Mouse (Mus musculus) midbrain, embryonic 14.5 days (tissue): ENCODE measurements around the gene Bbof1. TPM values are rescaled to one million over a fixed set of nuclear protein-coding genes. Genes with fewer than 3 reads are reported as not detected.

Source experiments
- ATAC-seq: fragments of 200-750 bp; cut with Nextera tagmentation; 2 replicates; pipeline ENCODE4 v1.8.0; 2017; ENCODE audit warnings: moderate number of reproducible peaks, moderate library complexity; ENCODE audit not compliant: low FRiP score, low TSS enrichment
- DNase-seq: peaks from one replicate; pipeline ENCODE4 v3.0.0-alpha.2; 2015
- H3K27ac ChIP-seq: fragments of 300-500 bp; sonication (generic); replicated peaks from 2 replicates; pipeline ENCODE4 v1.5.1; 2014; ENCODE audit warnings: mild to moderate bottlenecking, low read depth, low read length, moderate library complexity
- H3K27me3 ChIP-seq: fragments of 300-500 bp; sonication (generic); 2 replicates; pipeline ENCODE4 v1.6.1; 2014; ENCODE audit warnings: low read length, control low read depth, mixed read lengths; ENCODE audit not compliant: control insufficient read depth, insufficient read depth
- H3K36me3 ChIP-seq: fragments of 300-500 bp; sonication (generic); 2 replicates; pipeline ENCODE4 v1.6.1; 2014; ENCODE audit warnings: low read length, control low read depth; ENCODE audit not compliant: control insufficient read depth, insufficient read depth
- H3K4me1 ChIP-seq: fragments of 300-500 bp; sonication (generic); 2 replicates; pipeline ENCODE4 v1.6.1; 2014; ENCODE audit warnings: mild to moderate bottlenecking, antibody characterized with exemption, low read length, control low read depth; ENCODE audit not compliant: control insufficient read depth, insufficient read depth
- H3K4me2 ChIP-seq: fragments of 300-500 bp; sonication (generic); 2 replicates; pipeline ENCODE4 v1.6.1; 2014; ENCODE audit warnings: mild to moderate bottlenecking, low read length, moderate library complexity
- H3K4me3 ChIP-seq: fragments of 300-500 bp; sonication (generic); replicated peaks from 2 replicates; pipeline ENCODE4 v1.5.1; 2014; ENCODE audit warnings: low read depth, low read length
- H3K9ac ChIP-seq: fragments of 300-500 bp; sonication (generic); replicated peaks from 2 replicates; pipeline ENCODE4 v1.6.1; 2014; ENCODE audit warnings: mild to moderate bottlenecking, low read length, moderate library complexity
- H3K9me3 ChIP-seq: fragments of 300-500 bp; sonication (generic); 2 replicates; pipeline ENCODE4 v1.6.1; 2016; ENCODE audit warnings: low read length, control low read depth, mixed read lengths; ENCODE audit not compliant: control insufficient read depth
- WGBS: fragments of 180-500 bp; shearing (Covaris S2); extraction: QIAGEN DNeasy Blood & Tissue Kit; methylation state at CpG from one replicate; pipeline ENCODE4 v1.1.7; 2014; 5-methylcytosine and 5-hydroxymethylcytosine counted together
- polyA plus RNA-seq: library from polyadenylated mRNA; unstranded; fragments of >200 nt; fragmentation: Nextera tagmentation; extraction: Ambion mirVana; gene quantifications from 2 replicates; pipeline ENCODE4 v1.2.1, GENCODE M21; 2014

Gene Bbof1
- 2.8 and 3.4 TPM in 2 replicates for polyA plus RNA-seq

DNA sequence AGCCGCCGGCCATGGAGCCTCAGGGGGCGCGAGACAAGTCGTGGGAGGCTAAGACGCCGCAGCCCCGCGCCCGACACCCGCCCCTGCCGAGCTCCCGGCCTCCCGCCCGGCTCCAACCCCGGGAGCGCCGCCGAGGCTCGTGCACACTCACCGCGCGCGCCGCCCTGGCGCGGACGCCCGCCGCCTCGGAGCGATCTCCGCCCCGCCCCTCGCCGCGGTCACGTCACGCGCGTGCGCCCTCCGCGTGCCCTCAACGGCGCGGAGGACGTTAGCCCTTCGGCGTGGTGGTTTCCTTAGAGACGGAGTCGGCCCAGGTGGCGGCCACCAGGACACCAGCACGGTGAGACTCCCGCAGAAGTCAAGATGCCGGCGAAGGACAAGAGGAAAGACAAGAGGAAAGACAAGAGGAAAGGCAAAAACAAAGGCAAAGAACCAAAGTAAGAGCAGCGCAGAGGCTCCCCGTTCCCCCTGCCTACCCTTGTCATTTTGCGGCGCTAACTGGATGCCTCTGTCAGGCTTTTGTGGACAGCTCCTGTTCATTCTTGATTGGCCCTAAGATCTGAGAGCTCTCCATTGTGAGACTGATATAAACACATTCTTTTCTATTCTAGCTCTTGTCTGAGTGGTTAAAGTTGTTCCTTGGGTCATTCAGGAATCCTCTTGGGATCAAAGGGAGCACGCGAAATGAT is at the start of gene Bbof1, which contains the start of gene Entpd5:
Gene Bbof1 (plus strand): TSS at position 253 of the 689 bp plus-strand sequence.
Gene Entpd5 (minus strand): TSS at position 211 of the 689 bp plus-strand sequence.
- ATAC-seq, result peak; percentile 93
- Histone ChIP-seq H3K4me1 (peaks cover 6% of the 10 kb centered on the region), H3K4me3 (peak within 1 kb of the TSS; percentile 71), H3K36me3 (no peaks in the 10 kb centered on the region), H3K27me3 (no peaks in the 10 kb centered on the region), H3K27ac (peak within 1 kb of the TSS; percentile 91), H3K9me3 (no peaks in the 10 kb centered on the region), H3K4me2 (peak within 1 kb of the TSS; percentile 92), H3K9ac (peak within 1 kb of the TSS; percentile 80)
- DNase-seq, result peak; percentile 97
- under 1% methylated on average over 60 of the region's 63 CpGs for WGBS

DNA sequence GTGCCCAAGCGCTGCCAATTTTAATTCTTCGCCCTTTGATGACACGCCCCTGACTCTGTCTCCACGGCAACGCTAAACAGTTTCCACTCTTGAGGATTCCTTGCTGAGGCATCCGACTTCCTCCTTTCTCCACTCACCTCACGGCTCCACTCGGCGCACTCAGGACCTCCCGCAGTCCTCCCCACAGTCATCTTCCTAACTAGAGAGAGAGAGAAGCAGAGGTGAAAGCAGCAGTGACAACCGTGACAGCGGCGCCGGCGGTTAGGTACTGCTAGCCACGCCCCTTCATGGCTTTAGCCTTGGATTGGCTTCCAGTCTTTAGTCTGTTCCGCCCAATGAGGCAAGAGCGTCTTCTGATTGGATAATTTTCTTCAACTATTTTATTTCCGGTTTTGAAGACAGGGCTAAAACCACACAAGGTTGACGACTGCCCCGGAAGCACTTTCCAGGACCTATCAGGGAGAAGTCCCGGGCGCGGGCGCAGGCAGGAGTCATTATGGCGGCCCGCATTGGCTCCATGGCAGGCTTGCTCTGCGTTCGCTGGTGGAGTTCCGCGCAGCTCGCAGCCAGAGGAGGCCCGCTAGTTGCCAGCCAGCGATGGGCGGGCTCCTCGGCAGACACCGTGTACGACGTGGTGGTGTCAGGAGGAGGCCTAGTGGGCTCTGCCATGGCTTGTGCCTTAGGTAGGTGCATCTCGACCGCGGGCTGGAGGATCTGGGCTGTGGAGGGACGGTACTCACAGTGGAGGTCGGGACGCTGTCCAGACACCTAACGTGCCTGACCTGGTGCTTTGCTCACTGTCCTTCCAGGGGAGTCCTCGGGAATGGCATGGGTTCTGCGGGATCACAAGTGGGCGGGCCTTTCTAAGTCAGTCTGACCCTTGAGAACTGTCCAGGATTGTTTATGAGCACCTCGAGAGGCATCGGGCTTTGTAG is 47.0 kb upstream of the Bbof1 start, which contains the start of the genes Coq6 and Fam161b:
Gene Coq6 (plus strand): TSS at position 103 of the 935 bp plus-strand sequence.
Gene Fam161b (minus strand): TSS at position 279 of the 935 bp plus-strand sequence.
- ATAC-seq, result peak; percentile 98

DNA sequence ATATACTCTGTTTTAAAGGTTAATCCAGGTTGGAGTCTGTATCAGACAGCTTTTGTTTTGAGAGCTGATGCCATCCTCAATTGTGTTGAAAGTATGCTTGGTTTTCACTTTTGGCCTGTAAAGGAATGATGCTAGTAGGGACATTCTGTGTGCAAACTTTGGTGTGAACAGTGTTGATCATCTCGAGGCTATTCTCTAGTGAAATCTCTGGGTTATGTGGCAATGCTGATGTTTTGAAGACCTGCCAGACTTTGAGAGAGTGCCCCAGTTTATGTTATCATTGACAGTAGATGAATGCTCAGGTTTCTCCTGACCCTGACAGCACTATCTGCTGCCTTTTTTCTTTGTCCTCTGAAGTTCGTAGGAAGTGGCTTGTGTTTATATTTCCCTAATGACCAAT is 46.0 kb upstream of the Bbof1 start:
- peak overlapping the region; percentile 99 for H3K4me3 ChIP-seq
- no peak overlapping the region for H3K27ac ChIP-seq
- peaks cover 12% of the 10 kb centered on the region for H3K36me3 ChIP-seq
- no peak overlapping the region for H3K9ac ChIP-seq
- 78% methylated on average over 2 of the region's 2 CpGs for WGBS
- no peaks in the 10 kb centered on the region for H3K9me3 ChIP-seq
- peak overlapping the region; percentile 89 for H3K4me2 ChIP-seq
- peaks cover 15% of the 10 kb centered on the region for H3K4me1 ChIP-seq
- H3K27me3 ChIP-seq, result no peaks in the 10 kb centered on the region
- no peak for ATAC-seq
- no peak for DNase-seq

More for the DNA sequence above, 47.0 kb upstream of the Bbof1 start, which contains the start of the genes Coq6 and Fam161b:
- H3K27me3 ChIP-seq, result no peaks in the 10 kb centered on the region
- peak within 1 kb of the TSS; percentile 73 for H3K9ac ChIP-seq
- H3K4me3 ChIP-seq, result peak within 1 kb of the TSS; percentile 99
- peaks cover 15% of the 10 kb centered on the region for H3K4me1 ChIP-seq
- peak within 1 kb of the TSS; percentile 63 for H3K27ac ChIP-seq
- H3K36me3 ChIP-seq, result peaks cover 10% of the 10 kb centered on the region
- H3K4me2 ChIP-seq, result peak within 1 kb of the TSS; percentile 89
- DNase-seq, result peak; percentile 99
- H3K9me3 ChIP-seq, result no peaks in the 10 kb centered on the region
- WGBS, result under 1% methylated on average over 51 of the region's 51 CpGs

DNA sequence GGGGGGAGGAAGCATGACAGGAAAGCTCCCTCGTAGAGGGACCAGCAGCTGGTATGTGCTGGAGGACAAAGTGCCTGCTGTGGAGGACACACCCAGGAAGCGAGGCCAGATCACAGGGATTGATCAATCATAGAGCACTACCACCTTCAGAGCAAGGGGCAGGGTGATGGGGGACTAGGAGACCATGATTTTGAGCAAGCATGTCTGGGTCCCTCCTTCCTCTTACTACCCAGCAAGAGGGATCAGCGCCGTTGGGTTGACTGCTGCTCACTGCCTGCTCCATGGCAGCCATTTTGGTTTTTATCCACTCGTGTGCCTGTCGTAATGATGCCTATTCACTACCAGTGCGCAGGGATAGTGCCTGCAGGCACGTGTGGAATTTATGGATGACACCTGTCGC is 44.6 kb upstream of the Bbof1 start:
- WGBS, result 91% methylated on average over 9 of the region's 9 CpGs
- ATAC-seq, result no peak

DNA sequence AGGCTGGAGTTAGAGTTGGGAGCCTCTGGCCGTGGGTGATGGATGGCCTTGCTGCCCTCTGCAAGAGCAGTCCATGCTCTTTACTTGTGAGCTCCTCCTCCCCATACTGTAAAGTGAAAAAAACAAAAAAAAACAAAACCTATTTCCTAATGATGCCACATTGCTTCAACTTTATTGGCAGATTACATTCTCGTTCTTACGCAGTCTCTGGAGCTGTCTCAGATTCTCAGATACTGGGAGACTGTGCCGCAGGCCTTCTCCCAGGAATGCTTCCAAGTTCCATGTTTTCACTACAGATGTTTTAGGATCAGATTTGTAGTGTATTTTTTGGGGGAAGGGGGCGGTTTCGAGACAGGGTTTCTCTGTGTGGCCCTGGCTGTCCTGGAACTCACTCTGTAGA is 43.7 kb upstream of the Bbof1 start:
- no peaks in the 10 kb centered on the region for H3K9me3 ChIP-seq
- peaks cover 31% of the 10 kb centered on the region for H3K36me3 ChIP-seq
- H3K9ac ChIP-seq, result no peak overlapping the region
- peaks cover 15% of the 10 kb centered on the region for H3K4me1 ChIP-seq
- ATAC-seq (no peak), DNase-seq (no peak)
- WGBS, result 97% methylated on average over 6 of the region's 6 CpGs
- no peak overlapping the region for H3K4me2 ChIP-seq
- H3K4me3 ChIP-seq, result no peak overlapping the region
- H3K27me3 ChIP-seq, result no peaks in the 10 kb centered on the region
- H3K27ac ChIP-seq, result no peak overlapping the region

More for the DNA sequence above, 44.6 kb upstream of the Bbof1 start:
- H3K27ac ChIP-seq, result no peak overlapping the region
- peaks cover 26% of the 10 kb centered on the region for H3K36me3 ChIP-seq
- H3K4me1 ChIP-seq, result peaks cover 15% of the 10 kb centered on the region
- H3K9ac ChIP-seq, result no peak overlapping the region
- no peaks in the 10 kb centered on the region for H3K9me3 ChIP-seq
- no peak overlapping the region for H3K4me2 ChIP-seq
- no peak for DNase-seq
- H3K4me3 ChIP-seq, result no peak overlapping the region
- no peaks in the 10 kb centered on the region for H3K27me3 ChIP-seq

DNA sequence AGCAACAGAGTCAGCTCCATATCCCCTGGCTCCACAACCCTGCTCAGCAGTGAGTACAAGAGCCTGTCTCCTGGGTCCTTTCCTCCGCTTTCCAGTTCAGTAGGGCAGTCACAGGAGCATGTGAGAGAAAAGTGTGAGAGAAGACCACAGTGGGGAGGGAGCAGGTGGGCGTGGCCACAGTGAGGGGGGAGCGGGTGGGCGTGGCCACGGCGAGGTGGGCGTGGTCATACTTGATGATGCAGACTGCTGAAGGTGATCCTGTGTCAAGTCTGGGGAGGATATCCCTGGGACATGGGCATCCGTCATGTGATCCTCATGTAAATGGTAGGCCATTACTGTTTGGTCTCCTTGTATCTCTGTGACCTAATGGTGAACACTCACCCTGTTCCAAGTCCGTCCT is 41.9 kb upstream of the Bbof1 start:
- Histone ChIP-seq H3K27me3 (no peaks in the 10 kb centered on the region), H3K9me3 (no peaks in the 10 kb centered on the region), H3K36me3 (peaks cover 49% of the 10 kb centered on the region), H3K27ac (no peak overlapping the region), H3K9ac (no peak overlapping the region), H3K4me3 (no peak overlapping the region), H3K4me1 (peaks cover 9% of the 10 kb centered on the region), H3K4me2 (no peak overlapping the region)
- DNase-seq, result no peak
- WGBS, result 67% methylated on average over 9 of the region's 9 CpGs
- ATAC-seq, result no peak

DNA sequence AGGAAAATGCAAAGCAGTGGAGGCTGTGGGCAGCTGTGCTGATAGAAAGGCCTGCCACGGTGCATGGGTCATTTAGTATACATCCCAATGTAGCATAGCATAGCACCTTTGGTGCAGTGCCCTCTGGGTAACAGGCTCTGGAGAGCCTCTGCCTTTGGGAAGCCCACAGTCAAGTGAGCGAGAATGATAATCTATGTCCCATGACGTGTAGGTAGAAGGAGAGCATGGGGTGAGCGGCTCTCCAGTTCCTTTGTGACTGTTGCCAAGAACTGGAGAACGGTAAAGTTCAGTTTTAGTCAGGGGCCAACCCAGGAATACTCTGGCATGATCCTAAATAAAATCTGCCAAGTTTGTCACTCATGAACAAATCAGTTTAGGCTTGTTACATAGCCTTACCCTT is 37.2 kb upstream of the Bbof1 start:
- H3K36me3 ChIP-seq, result peaks cover 75% of the 10 kb centered on the region
- ATAC-seq, result no peak
- no peaks in the 10 kb centered on the region for H3K27me3 ChIP-seq
- H3K27ac ChIP-seq, result no peak overlapping the region
- no peaks in the 10 kb centered on the region for H3K4me1 ChIP-seq
- no peak for DNase-seq
- 93% methylated on average over 5 of the region's 5 CpGs for WGBS
- H3K9ac ChIP-seq, result no peak overlapping the region
- no peak overlapping the region for H3K4me3 ChIP-seq
- no peak overlapping the region for H3K4me2 ChIP-seq
- H3K9me3 ChIP-seq, result no peaks in the 10 kb centered on the region

DNA sequence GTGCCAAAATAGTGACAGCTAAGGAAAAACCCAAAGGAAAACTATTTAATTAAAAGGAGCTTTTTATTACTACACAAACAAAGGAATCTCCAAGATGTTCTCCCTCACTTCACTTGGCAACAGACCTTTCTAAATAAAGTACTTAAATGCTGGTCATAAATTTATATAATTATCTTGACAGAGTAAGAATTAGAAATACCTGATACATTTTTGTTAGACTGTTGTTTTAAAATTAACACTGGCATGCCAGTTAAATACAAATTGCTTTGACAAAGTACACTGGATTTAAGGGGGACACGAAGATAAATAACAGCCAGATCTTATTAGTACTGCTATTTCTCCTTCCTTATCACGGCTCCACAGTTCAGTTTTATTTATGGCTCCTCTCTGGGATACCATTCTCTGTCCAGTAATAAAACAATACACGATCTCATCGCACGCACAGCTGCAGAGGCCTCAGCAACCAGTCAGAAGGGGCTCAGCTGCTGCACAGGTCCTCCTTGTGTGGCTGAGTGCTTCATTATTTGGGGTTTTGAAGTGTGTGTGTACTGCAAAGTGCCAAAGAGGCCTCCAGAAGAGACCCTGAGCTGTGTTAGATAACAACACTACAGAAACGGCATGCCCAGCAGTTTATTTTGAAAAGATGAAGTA is 34.9 kb upstream of the Bbof1 start:
- Histone ChIP-seq H3K4me2 (no peak overlapping the region), H3K9ac (no peak overlapping the region), H3K9me3 (no peaks in the 10 kb centered on the region), H3K4me3 (no peak overlapping the region), H3K4me1 (no peaks in the 10 kb centered on the region), H3K27me3 (no peaks in the 10 kb centered on the region), H3K36me3 (peaks cover 59% of the 10 kb centered on the region), H3K27ac (no peak overlapping the region)
- 92% methylated on average over 6 of the region's 6 CpGs for WGBS
- ATAC-seq (no peak), DNase-seq (no peak)
